Mouse (Mus musculus): ENCODE measurements around the gene Fmo1.

Gene Fmo1

GRCm38 (mm10) chr1:162862328-162862727 is 4.1 kb downstream of the Fmo1 start:
- DNase-seq (ENCODE audit: low read depth, low spot score) = no peak

DNA sequence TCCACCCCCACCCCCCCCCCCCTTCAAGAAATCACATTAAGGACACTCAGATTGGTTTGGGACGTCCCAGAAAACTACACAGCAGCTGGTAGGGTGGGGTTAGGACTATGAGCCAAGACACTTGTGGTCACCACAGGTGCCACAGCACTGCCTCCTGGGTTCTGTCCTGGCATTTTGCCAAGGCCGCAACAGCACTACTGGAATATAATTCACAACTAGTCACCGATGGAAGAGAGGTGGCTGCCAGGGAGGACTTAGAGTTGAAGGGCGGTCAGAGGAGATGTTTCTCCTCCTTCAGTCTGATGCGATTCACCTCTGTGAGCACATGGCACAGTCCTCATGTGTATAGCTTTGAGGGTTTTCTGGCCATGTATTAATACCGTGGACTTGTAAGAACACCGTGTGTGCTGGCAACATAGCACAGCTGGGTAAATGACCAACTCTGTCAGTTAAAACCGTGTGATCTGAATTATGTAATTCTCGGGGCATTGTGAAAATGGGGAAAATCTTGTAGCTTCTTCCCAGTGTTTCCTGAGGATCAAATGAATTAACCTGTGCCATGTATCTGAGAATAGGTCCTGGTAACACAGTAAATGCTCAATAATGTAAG is 6.3 kb downstream of the Fmo1 start:
- DNase-seq (ENCODE audit: low read depth, low spot score) = no peak

GRCm38 (mm10) chr1:162859545-162859976 is 6.8 kb downstream of the Fmo1 start:
- peak; percentile 14 for DNase-seq (ENCODE audit: low read depth, low spot score)

DNA sequence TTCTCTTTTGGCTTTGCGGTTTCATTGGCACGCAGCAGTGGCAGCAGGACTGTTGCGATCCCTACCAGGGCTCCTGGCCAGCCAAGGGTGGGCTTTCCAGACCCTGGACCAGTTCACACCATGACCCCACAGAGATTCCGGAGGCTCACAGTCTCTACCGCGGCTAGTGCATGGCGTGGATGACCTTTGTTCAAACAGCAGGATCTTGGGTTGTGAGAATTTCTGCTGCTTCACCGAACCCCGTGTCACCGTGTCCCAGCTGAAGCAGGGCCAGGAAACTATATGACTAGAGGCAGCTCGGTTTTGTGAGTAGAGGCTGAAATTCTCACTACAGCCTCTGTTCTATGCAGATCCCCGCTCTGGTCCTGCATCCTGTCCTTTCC is 7.7 kb downstream of the Fmo1 start:
- no peak for DNase-seq (ENCODE audit: low read depth, low spot score)

DNA sequence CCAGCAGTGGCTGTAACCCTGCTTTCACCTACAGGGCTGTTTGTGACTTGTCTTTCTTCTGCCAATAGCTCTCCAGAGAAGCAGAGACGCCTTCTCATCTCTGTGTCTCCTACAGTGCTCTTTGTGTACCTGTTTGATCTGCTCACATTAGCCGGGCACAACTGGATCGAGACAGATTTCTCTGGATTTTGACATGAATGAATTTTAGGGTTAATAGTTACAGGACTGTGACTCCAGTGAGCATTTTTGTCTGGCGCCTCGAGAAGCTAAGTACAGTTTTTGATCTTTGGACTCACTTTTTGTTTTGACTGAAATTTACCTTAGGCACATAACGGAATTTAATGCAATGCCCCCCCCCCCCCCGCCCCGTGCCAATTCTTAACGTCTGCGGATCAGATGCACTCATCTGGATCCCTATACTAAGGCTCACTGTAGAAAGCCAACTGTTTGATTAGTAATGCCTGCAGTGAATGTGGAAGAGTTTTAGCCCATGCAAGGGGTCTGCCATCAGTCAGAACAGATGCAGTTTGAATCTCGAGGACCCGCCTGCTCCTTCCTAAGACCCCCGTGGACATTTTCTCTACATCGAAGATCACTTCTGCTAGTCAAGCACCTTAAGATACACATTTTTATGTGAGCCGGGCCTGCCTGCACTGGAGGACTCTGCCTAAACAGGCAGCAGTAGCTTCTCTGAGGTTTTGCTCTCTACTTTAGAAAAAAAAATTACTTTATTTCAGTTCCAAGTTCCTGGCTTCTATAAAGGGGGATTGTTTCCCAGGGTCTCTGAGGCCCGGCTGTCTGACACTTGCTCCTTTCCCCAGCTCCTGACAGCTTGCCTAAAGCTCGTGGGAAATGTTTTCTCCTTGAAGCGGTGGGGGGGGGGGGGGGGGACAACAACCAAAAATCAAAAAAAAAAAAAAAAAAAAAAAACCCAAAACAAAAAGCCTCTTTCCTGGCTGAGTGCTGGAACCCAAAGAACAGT is 8.4 kb downstream of the Fmo1 start:
- DNase-seq (ENCODE audit: low read depth, low spot score) = no peak

DNA sequence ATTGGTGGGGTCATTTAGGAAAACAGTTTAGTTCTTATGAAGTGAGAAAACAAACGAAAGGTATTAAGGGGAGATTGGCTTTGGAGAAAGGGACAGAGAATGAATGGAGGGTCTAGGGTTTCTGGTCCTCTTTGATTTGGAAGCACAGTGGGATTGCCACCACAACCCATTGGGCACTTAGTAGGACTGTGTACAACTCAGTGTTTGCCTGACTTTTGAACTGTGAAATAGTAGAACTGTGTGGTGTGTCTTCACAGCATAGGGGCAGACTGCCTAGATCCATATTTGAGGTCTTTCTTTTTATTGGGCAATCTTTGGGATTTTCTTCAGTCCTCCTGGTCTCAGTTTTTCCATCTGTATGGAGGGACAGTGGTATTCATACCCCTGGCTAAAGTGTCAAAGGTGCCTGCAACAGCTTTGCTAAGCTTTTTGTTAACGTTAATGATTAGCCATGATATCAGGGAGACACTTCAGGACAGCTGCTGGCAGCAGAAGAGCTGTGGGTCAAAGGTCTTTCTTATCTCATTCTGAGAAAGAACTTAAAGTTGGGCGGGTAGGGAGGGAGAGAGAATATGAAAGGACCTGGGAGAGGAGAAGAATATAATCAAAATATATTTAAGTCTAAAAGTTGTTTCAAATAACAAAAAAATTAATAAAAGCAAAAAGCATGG is 12.5 kb downstream of the Fmo1 start:
- DNase-seq (ENCODE audit: low read depth, low spot score) = no peak

DNA sequence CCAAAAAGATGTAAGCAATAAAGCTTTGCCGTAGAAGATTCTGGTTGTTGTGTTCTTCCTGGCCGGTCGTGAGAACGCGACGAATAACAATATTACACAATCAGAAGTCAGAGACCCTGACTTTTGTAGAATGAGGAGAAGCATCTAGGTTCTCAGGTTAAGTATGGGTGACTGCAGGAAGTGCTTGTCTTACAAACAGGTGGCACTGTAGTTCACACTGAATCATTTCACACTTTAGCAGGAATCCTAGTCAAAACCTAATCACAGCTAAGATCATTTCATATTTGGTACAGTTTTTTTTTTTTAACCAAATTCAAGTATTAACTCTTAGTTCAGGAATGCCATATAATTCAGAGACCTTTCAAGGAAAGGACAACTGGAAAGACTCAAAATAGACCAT is 18.9 kb downstream of the Fmo1 start:
- DNase-seq (ENCODE audit: low read depth, low spot score) = no peak

DNA sequence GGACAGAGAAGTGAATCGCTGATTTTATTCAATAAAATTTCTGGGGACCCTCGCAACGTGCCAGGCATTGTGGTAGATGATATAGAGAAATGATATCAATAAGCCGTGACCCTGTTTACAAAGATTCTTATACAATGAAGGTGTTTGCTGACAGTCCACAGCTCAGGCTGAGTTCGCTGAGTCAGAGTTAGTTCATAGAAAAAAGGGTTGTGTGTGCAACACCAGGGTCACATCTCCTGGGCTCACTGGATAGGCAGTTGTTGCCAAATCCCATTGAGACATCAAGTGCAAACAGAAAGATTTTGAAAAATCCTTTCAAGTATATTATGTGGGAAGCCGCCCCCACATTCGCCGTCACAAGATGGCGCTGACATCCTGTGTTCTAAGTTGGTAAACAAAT is 26.2 kb downstream of the Fmo1 start:
- no peak for DNase-seq (ENCODE audit: low read depth, low spot score)

GRCm38 (mm10) chr1:162838976-162839375 is 27.4 kb downstream of the Fmo1 start:
- DNase-seq (ENCODE audit: low read depth, low spot score) = no peak

DNA sequence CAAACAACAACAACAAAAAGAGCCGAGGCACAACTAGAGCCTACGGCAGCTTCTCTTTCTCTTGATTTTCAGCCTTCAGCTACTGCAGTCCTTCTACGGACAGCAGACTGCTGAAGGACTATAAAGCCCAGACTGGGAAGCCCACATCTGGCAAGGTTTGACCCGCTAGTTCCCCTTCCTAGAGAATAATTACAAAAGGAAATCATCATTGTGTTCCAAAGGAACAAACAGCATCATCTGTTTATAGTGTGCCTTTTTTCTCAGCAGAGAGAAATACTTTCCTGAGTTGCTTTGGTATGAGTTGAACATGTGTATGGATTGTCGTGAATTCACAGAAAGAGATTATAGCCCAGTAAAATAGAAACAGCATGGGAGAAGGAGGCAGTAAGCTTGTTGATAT is 32.1 kb downstream of the Fmo1 start:
- no peak for DNase-seq (ENCODE audit: low read depth, low spot score)

- no peak for DNase-seq (ENCODE audit: low read depth, low spot score)
Measured at GRCm38 (mm10) chr1:162832574-162832953, 33.8 kb downstream of the Fmo1 start.

DNA sequence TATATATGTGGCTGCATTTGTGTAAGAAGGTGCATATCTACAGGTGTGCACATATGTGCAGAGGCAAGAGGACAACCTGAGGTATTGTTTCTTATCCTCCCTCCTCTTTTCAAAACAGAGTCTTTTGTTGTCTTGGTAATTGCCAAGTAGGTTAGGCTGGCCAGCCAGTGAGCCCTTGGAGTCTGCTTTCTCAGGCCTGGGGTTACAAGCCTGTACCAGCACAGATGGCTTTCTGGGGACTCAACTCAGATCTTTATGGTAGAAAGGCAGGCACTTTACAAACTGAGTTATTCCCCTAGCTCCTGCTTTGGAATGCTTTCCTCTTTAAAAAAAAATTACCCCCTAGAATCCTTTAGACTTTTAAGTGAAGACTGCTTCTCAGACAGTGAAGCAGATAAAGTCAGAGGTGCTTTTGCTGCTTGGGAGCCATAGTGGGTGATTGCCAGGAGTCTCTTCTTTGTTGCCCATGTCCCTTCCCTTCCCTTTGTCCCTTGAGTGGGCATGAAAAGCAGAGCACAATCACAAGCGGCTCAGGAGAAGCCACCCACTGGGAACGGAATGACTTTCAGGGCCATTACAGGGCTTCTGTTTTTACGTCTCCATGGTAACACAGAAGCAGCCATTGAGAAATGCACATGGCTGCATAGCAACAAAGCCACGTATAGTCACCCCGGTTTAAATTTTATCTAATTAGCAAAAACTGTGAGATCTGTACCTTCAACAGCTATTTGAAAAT is 34.4 kb downstream of the Fmo1 start:
- peak; percentile 89 for DNase-seq (ENCODE audit: low read depth, low spot score)

GRCm38 (mm10) chr1:162819280-162819679 is 47.1 kb downstream of the Fmo1 start:
- no peak for DNase-seq (ENCODE audit: low read depth, low spot score)

GRCm38 (mm10) chr1:162815381-162816127 is 50.9 kb downstream of the Fmo1 start:
- no peak for DNase-seq (ENCODE audit: low read depth, low spot score)

- DNase-seq (ENCODE audit: low read depth, low spot score) = no peak
Measured at GRCm38 (mm10) chr1:162814932-162815331, 51.5 kb downstream of the Fmo1 start.

- DNase-seq (ENCODE audit: low read depth, low spot score) = peak; percentile 39
Measured at GRCm38 (mm10) chr1:162813836-162814156, 52.6 kb downstream of the Fmo1 start, which contains the start of gene Fmo4. Gene Fmo4 (minus strand): TSS chr1:162813972.

GRCm38 (mm10) chr1:162813143-162813835 is 53.1 kb downstream of the Fmo1 start:
- DNase-seq (ENCODE audit: low read depth, low spot score) = no peak

- no peak for DNase-seq (ENCODE audit: low read depth, low spot score)
Measured at GRCm38 (mm10) chr1:162808541-162808940, 57.9 kb downstream of the Fmo1 start.

- DNase-seq (ENCODE audit: low read depth, low spot score) = no peak
Measured at GRCm38 (mm10) chr1:162807441-162807840, 59.0 kb downstream of the Fmo1 start.

DNA sequence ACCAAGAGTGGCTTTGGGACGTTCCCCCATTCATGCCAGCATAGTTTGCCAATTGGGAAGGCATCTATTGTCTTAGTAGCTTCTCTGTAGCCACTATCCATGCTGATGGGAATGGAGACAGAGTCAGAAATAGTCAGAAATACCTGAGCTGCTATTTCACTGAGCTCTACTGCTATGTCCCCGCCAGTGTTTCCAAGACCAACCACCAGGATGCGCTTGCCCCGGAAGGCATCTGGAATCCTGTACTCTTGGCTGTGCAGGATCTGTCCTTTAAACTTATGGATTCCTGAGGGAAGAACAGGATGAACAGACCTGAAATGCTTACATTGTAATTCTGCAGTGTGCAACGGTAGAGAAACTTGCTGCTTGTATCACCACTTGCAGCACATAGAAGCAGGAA is 61.4 kb downstream of the Fmo1 start:
- DNase-seq (ENCODE audit: low read depth, low spot score) = peak; percentile 24

Measured in R1 (cell line).